Mouse (Mus musculus) heart, embryonic 15.5 days (tissue): ENCODE data around the gene Nxph3. TPM values are rescaled to one million over a fixed set of nuclear protein-coding genes. Genes with fewer than 3 reads are reported as not detected.
"Not testable (repeated sequence)": the region's sequence is repeated elsewhere in the genome, so short reads cannot be mapped to it uniquely, and the experiment has no call there.

Experiments used
- ATAC-seq: fragments of 200-750 bp; cut with Nextera tagmentation; replicated peaks from 2 replicates; pipeline ENCODE4 v1.8.0; 2017; ENCODE audit warnings: low read depth, moderate TSS enrichment; ENCODE audit not compliant: insufficient number of reproducible peaks, insufficient read depth, low FRiP score
- H3K27ac ChIP-seq: fragments of 300-500 bp; sonication (generic); 2 replicates; pipeline ENCODE4 v1.5.1; 2015; ENCODE audit warnings: mild to moderate bottlenecking, inconsistent platforms
- H3K27me3 ChIP-seq: fragments of 300-500 bp; sonication (generic); 2 replicates; pipeline ENCODE4 v1.6.1; 2015; ENCODE audit warnings: inconsistent platforms
- H3K36me3 ChIP-seq: fragments of 300-500 bp; sonication (generic); 2 replicates; pipeline ENCODE4 v1.6.1; 2015; ENCODE audit warnings: mild to moderate bottlenecking, inconsistent platforms
- H3K4me1 ChIP-seq: fragments of 300-500 bp; sonication (generic); replicated peaks from 2 replicates; pipeline ENCODE4 v1.6.1; 2015; ENCODE audit warnings: inconsistent platforms
- H3K4me2 ChIP-seq: fragments of 300-500 bp; sonication (generic); 2 replicates; pipeline ENCODE4 v1.6.1; 2015; ENCODE audit warnings: inconsistent platforms, mild to moderate bottlenecking, moderate library complexity
- H3K4me3 ChIP-seq: fragments of 300-500 bp; sonication (generic); 2 replicates; pipeline ENCODE4 v1.5.1; 2015; ENCODE audit warnings: mild to moderate bottlenecking, inconsistent platforms
- H3K9ac ChIP-seq: fragments of 300-500 bp; sonication (generic); 2 replicates; pipeline ENCODE4 v1.6.1; 2015; ENCODE audit warnings: mild to moderate bottlenecking, inconsistent platforms
- H3K9me3 ChIP-seq: fragments of 300-500 bp; sonication (generic); replicated peaks from 2 replicates; pipeline ENCODE4 v1.6.1; 2016; ENCODE audit warnings: inconsistent platforms
- WGBS: fragments of 180-500 bp; shearing (Covaris S2); methylation state at CpG from one replicate; pipeline ENCODE4 v1.1.7; 2015; ENCODE audit warnings: mixed read lengths; 5-methylcytosine and 5-hydroxymethylcytosine counted together
- polyA plus RNA-seq: library from polyadenylated mRNA; unstranded; fragments of >200 nt; fragmentation: Nextera tagmentation; extraction: Ambion mirVana; gene quantifications from 2 replicates; pipeline ENCODE4 v1.2.1, GENCODE M21; 2015

Nxph3 gene
- polyA plus RNA-seq, 1 experiment from 2014 or later, result 0.08 TPM

DNA sequence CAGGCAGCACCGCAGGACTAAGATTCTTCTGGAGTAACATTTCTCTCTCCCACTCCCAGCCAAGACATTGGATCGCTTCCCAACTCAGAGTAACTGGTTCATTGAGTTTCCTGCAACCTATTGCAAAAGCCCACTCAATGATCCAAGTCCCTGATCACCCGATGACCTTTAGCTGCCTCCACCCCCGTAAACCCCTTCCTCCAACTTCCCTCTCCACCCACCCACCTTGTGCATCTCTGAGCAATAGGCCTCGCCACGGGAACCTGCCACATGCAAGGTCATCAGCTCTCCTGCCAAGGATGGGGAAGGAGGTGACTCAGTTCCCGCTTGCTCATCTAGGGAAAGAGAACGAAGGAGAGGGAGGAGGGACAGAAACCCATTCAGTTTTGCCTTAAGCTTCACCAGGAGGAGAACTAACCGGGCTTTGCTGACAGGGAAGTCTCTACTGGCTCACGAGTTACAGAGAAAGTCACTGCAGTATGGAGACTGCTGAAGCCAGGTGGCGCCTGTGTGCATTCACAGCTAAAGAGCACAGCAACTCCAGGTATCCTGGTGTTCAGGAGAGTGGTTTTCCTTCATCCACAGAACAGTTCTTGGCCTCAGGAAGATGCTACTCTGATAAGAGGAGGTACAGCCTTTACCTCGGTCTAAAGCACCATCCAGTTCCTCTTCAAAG lies 7.2 kb downstream of the Nxph3 start:
- Histone ChIP-seq H3K27me3 (peaks cover 39% of the 10 kb centered on the region), H3K9me3 (no peaks in the 10 kb centered on the region), H3K4me3 (no peak overlapping the region), H3K4me1 (peaks cover 14% of the 10 kb centered on the region), H3K9ac (no peak overlapping the region), H3K4me2 (no peak overlapping the region), H3K27ac (no peak overlapping the region), H3K36me3 (no peaks in the 10 kb centered on the region)
- ATAC-seq, result no peak
- WGBS, result 44% methylated on average over 12 of the region's 12 CpGs

DNA sequence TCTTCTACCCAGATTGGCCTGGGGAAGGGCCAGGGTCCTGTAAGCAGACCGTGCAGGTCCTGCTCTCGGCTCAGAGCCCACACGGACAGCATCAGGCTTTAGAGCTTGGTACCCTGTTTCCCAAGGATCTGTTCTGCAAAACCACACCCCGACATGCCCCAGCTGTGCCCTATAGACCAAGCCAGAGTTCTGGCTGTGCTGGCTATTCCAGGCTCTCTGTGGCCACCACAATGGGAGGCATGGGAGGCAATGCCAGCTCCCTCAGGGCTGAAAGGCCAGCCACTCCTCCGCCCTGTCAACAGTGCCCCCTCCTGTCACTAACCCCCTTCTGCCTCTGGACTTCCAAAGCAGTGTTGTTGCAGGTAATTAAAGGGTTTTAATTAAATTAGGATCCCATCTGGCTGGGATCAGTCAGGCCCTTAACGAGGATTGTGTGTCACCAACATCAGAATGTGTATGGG lies 10.1 kb downstream of the Nxph3 start:
- H3K36me3 ChIP-seq, result no peaks in the 10 kb centered on the region
- no peaks in the 10 kb centered on the region for H3K9me3 ChIP-seq
- H3K4me2 ChIP-seq, result no peak overlapping the region
- H3K4me3 ChIP-seq, result no peak overlapping the region
- H3K9ac ChIP-seq, result no peak overlapping the region
- H3K4me1 ChIP-seq, result peaks cover 14% of the 10 kb centered on the region
- peak overlapping the region; percentile 33; the same call in 1 of the 2 replicates for H3K27ac ChIP-seq
- H3K27me3 ChIP-seq, result peaks cover 17% of the 10 kb centered on the region; the same call in 1 of the 2 replicates
- no peak; the same call in 1 of the 2 replicates for ATAC-seq
- WGBS, result 72% methylated on average over 6 of the region's 6 CpGs

DNA sequence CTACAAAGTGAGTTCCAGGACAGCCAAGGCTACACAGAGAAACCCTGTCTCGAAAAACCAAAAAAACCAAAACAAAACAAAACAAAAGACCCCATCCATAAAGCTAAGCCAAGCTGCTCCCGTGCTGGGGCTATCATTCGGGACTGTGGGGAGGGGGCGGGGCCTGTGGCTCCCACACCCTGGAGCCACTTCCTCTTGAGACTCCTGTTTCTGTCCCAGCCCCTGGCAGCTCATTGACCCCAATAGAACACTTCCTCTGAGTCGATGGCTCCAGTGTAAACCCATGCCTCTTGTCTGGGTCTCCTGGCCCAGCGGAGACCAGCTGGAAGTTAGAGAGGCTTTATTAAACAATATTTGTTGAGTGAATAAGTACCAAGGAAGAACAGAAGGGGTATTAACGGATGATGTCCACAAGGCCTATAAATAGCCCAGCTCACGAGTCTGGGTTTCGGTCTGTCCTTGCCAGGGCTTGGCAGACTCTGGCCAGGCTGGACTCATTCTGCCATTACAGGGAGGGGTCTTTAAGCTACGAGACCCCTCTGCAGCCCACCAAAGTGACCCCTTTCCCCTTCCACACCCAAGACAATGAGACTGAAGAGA lies 10.7 kb downstream of the Nxph3 start:
- peak overlapping the region; percentile 33; the same call in 1 of the 2 replicates for H3K27ac ChIP-seq
- H3K9ac ChIP-seq, result no peak overlapping the region
- H3K9me3 ChIP-seq, result no peaks in the 10 kb centered on the region
- WGBS, result 38% methylated on average over 10 of the region's 10 CpGs
- peak overlapping the region; percentile 36 for H3K4me2 ChIP-seq
- no peaks in the 10 kb centered on the region for H3K36me3 ChIP-seq
- peaks cover 11% of the 10 kb centered on the region; the same call in 1 of the 2 replicates for H3K27me3 ChIP-seq
- H3K4me3 ChIP-seq, result no peak overlapping the region
- ATAC-seq, result peak; percentile 45; the same call in 1 of the 2 replicates
- peaks cover 14% of the 10 kb centered on the region for H3K4me1 ChIP-seq

DNA sequence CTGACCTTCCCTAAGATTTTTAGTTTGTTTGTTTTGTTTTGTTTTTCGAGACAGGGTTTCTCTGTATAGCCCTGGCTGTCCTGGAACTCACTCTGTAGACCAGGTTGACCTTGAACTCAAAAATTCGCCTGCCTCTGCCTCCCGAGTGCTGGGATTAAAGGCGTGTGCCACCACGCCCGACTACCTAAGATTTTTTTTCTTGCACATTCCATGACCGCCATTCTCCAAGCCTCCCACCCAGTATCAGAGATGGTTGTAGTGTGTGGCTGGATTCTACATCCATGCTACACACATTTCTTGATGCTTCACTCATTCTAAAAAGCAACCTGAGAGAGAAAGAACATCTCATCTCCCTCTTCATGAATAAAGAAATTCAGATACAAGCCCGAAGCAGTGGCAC lies 12.5 kb downstream of the Nxph3 start:
- H3K4me1 ChIP-seq, result peaks cover 11% of the 10 kb centered on the region
- WGBS, result 82% methylated on average over 8 of the region's 8 CpGs

DNA sequence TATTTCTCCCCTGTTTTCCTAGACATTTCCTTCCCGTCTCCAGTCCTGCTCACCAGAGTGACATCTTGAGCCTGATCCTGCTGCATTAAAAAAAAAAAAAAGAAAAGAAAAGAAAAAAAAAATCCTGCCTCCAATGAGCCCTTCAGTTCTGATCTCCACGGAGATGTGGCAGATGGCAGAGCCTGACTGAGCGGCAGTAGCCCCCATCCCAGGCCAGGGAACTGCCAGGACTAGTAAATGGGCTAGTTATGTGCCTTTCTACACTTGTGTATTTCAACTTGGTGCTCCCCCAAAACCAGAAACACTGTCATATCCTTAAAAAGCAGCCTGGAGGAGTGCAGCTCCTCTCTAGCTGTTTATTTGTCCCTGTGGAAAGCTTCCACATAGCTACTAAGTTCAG lies 13.5 kb downstream of the Nxph3 start:
- Histone ChIP-seq H3K36me3 (peaks cover 12% of the 10 kb centered on the region), H3K9ac (no peak overlapping the region), H3K4me2 (no peak overlapping the region), H3K4me3 (no peak overlapping the region), H3K4me1 (peaks cover 16% of the 10 kb centered on the region), H3K27me3 (no peaks in the 10 kb centered on the region), H3K9me3 (no peaks in the 10 kb centered on the region), H3K27ac (no peak overlapping the region)
- 63% methylated on average over 3 of the region's 3 CpGs for WGBS
- no peak for ATAC-seq

More for the DNA sequence above, 12.5 kb downstream of the Nxph3 start:
- not testable (repeated sequence) for ATAC-seq, H3K4me3 ChIP-seq, H3K9me3 ChIP-seq, H3K9ac ChIP-seq, H3K27me3 ChIP-seq, H3K27ac ChIP-seq, H3K4me2 ChIP-seq
- H3K36me3 ChIP-seq, result peaks cover 12% of the 10 kb centered on the region

DNA sequence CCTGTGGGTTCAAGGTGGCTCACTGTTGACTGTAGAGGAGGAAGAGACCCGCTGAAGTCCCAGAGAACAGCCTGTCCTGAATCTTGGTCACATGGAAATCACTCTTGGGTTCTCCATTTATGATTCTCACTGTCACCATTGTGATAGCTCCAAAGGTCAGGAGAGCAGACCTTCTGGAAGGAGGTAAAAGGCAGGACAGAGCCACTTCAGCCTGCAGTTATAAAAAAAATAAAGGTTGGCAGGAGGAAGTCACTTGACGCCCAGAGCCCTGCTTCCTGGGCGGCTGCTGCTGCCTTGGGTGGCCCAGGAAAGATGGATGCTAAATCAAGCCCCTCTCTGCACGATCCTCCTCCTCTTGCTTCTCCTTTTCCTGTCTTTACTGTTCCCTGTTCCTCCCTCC lies 14.0 kb downstream of the Nxph3 start:
- Histone ChIP-seq H3K9ac (no peak overlapping the region), H3K4me2 (no peak overlapping the region), H3K4me3 (no peak overlapping the region), H3K4me1 (peaks cover 18% of the 10 kb centered on the region), H3K27me3 (no peaks in the 10 kb centered on the region), H3K36me3 (peaks cover 13% of the 10 kb centered on the region), H3K9me3 (no peaks in the 10 kb centered on the region), H3K27ac (no peak overlapping the region)
- WGBS, result 52% methylated on average over 4 of the region's 4 CpGs
- no peak for ATAC-seq

DNA sequence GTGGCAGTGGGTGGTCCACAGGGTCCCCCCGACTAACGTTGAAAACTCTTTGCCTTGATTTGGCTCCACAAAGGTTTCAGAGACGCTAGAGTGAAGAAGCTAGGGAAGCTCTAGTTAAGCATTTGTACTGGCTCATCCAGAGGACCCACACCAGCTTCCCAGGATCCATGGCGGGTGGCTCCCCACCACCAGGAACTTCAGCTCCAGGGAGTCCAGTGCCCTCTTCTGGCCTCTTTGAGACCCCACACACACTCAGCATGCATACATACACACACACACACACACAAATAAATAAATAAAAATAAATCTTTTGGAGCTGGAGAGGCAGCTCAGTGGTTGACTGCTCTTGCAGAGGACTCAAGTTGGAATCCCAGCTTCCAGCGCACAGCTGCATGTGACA lies 16.4 kb downstream of the Nxph3 start:
- Histone ChIP-seq H3K4me3 (no peak overlapping the region), H3K4me2 (no peak overlapping the region), H3K27me3 (no peaks in the 10 kb centered on the region), H3K9me3 (no peaks in the 10 kb centered on the region), H3K27ac (no peak overlapping the region), H3K4me1 (peaks cover 7% of the 10 kb centered on the region; the same call in 1 of the 2 replicates), H3K36me3 (peaks cover 36% of the 10 kb centered on the region), H3K9ac (no peak overlapping the region)
- no peak for ATAC-seq
- whole genome bisulfite sequencing, result 86% methylated on average over 5 of the region's 5 CpGs

DNA sequence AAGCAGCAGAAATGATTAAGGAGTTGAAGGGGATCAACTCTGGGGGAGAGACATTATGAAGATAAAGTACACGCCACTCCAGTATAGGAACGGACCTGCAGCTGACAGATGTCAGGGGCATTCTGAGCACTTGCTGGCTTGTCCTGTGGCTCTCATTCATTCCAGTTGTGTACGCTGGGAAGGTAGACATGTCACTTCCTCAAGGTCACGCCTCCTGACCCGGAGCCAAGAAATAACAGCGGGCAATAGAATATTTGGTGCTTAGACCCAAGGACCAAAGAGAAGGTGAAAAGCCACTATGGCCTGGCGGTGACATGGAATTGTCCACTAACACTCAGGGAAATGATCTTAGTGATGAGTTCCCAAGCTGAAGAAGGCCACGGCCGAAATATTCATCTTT lies 18.5 kb downstream of the Nxph3 start:
- no peak for ATAC-seq
- Histone ChIP-seq H3K4me2 (no peak overlapping the region), H3K4me3 (no peak overlapping the region), H3K27ac (no peak overlapping the region), H3K9me3 (no peaks in the 10 kb centered on the region), H3K27me3 (no peaks in the 10 kb centered on the region), H3K36me3 (peaks cover 51% of the 10 kb centered on the region), H3K4me1 (peaks cover 7% of the 10 kb centered on the region; the same call in 1 of the 2 replicates), H3K9ac (no peak overlapping the region)
- 72% methylated on average over 9 of the region's 9 CpGs for WGBS

DNA sequence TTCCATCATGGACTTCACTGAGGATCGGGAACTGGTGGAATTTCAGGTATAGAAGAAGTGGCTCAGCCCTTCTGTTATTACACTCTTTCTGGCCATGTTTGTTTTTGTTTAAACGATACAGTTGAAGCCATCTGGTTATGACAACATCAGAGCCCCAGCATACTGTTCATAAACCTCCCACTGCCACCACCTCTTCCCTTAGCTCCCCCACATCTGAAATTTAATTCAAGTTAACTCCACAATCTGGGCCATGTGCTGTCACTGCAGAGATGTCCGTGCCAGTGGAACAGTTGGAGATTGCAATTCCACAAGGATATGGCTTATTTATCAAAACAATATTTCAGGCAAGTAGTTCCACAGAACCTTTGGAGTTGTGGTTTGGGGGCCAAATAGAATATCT lies 20.0 kb downstream of the Nxph3 start:
- 80% methylated on average over 3 of the region's 3 CpGs for WGBS
- peaks cover 14% of the 10 kb centered on the region for H3K4me1 ChIP-seq
- no peaks in the 10 kb centered on the region for H3K9me3 ChIP-seq
- no peak overlapping the region for H3K4me2 ChIP-seq
- no peak overlapping the region for H3K4me3 ChIP-seq
- peaks cover 60% of the 10 kb centered on the region for H3K36me3 ChIP-seq
- no peaks in the 10 kb centered on the region for H3K27me3 ChIP-seq
- no peak overlapping the region for H3K27ac ChIP-seq
- H3K9ac ChIP-seq, result no peak overlapping the region
- ATAC-seq, result no peak

DNA sequence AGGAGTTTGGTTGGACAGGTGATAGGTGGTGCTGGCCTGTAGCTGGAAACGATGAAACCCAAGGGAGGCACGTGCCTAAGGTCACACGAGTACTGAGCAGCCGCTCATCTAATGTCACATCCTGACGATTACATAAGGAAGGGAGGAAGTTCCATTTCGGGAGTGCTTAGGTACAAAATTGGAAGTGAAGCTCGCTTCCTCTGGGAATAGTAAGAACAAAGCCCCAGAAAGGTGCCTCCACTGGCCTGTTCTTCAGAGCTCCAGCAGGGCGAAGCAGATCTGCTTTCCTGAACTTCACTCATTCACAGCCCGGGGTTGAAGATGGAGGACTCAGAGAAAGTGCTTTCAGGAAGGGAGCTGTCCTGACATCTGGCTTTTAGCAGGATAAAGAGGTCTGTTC lies 20.4 kb downstream of the Nxph3 start:
- ATAC-seq, result no peak
- no peaks in the 10 kb centered on the region for H3K27me3 ChIP-seq
- H3K4me2 ChIP-seq, result no peak overlapping the region
- H3K4me1 ChIP-seq, result peaks cover 14% of the 10 kb centered on the region
- H3K9me3 ChIP-seq, result no peaks in the 10 kb centered on the region
- no peak overlapping the region for H3K4me3 ChIP-seq
- H3K36me3 ChIP-seq, result peaks cover 60% of the 10 kb centered on the region
- 72% methylated on average over 9 of the region's 9 CpGs for WGBS
- H3K9ac ChIP-seq, result no peak overlapping the region
- H3K27ac ChIP-seq, result no peak overlapping the region

DNA sequence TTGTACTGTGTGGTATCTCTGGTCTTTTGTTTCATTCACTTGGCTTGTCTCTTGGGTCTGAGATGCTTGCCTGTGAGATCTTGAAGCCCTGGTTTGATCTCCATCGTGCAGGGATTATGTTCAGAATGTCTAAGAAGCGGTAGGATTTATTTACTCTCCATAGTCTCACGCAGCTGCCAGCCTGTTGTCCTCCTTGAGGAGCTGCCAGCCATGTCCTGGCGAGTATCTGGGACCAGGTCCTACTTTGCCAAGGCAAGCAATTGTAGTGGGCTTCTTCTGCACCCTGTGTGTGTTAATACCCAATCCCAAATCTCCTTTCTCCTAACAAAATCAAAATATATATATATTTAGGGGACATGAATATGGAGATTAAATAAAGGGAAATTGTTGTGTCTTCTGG lies 21.4 kb downstream of the Nxph3 start:
- peaks cover 58% of the 10 kb centered on the region for H3K36me3 ChIP-seq
- no peaks in the 10 kb centered on the region for H3K27me3 ChIP-seq
- H3K9ac ChIP-seq, result no peak overlapping the region
- WGBS, result 89% methylated on average over 4 of the region's 4 CpGs
- no peak overlapping the region for H3K4me3 ChIP-seq
- H3K9me3 ChIP-seq, result no peaks in the 10 kb centered on the region
- no peak for ATAC-seq
- no peak overlapping the region for H3K27ac ChIP-seq
- H3K4me1 ChIP-seq, result peaks cover 14% of the 10 kb centered on the region
- H3K4me2 ChIP-seq, result no peak overlapping the region

DNA sequence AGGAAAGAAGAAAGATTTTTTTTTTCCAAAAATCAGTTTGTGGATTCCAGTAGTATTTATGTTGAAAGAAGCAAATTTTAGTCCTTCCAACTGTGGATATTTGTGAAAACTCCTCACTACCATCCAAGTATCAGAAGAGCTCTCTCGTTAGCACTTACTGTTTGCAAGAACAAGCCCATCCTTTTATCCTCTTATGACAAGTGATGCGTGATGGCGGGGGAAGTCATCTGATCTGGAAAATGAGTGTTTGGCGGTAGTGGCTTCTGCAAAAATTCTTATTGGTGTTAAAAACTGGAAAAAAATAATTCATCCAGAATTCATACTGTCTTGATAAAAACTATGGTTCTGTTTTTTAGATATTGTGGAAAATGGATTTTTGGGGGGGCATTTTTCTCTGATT lies 22.1 kb downstream of the Nxph3 start:
- Histone ChIP-seq H3K36me3 (peaks cover 55% of the 10 kb centered on the region), H3K4me2 (no peak overlapping the region)
- no peak for ATAC-seq

More for the DNA sequence above, 22.1 kb downstream of the Nxph3 start:
- WGBS, result 85% methylated on average over 4 of the region's 4 CpGs
- no peaks in the 10 kb centered on the region for H3K9me3 ChIP-seq
- no peak overlapping the region for H3K27ac ChIP-seq
- H3K4me3 ChIP-seq, result no peak overlapping the region
- H3K9ac ChIP-seq, result no peak overlapping the region
- no peaks in the 10 kb centered on the region for H3K27me3 ChIP-seq
- peaks cover 14% of the 10 kb centered on the region for H3K4me1 ChIP-seq
